Mouse (Mus musculus) midbrain, embryonic 10.5 days (tissue): ENCODE measurements at regions not wholly inside any gene's neighbourhood (a gene's known extent, or its start where the extent isn't known, plus 50 kb on each side); places are given as distances from the start of the nearest gene placed in this dataset.

Experiments used
- DNase-seq: peaks from one replicate; pipeline ENCODE4 v3.0.0-alpha.2; 2017; ENCODE audit warnings: low spot score
- H3K27ac ChIP-seq: fragments of 300-500 bp; sonication (generic); replicated peaks from 2 replicates; pipeline ENCODE4 v1.5.1; 2016; ENCODE audit warnings: mild to moderate bottlenecking
- H3K27me3 ChIP-seq: fragments of 300-500 bp; sonication (generic); 2 replicates; pipeline ENCODE4 v1.6.1; 2016; ENCODE audit warnings: low read depth, mild to moderate bottlenecking; ENCODE audit not compliant: poor library complexity, severe bottlenecking
- H3K36me3 ChIP-seq: fragments of 300-500 bp; sonication (generic); 2 replicates; pipeline ENCODE4 v1.6.1; 2016; ENCODE audit warnings: mild to moderate bottlenecking, moderate library complexity
- H3K4me1 ChIP-seq: fragments of 300-500 bp; sonication (generic); 2 replicates; pipeline ENCODE4 v1.6.1; 2016
- H3K4me3 ChIP-seq: fragments of 300-500 bp; sonication (generic); 2 replicates; pipeline ENCODE4 v1.5.1; 2016; ENCODE audit warnings: mild to moderate bottlenecking, moderate library complexity
- H3K9me3 ChIP-seq: fragments of 300-500 bp; sonication (generic); replicated peaks from 2 replicates; pipeline ENCODE4 v1.6.1; 2016; ENCODE audit warnings: mild to moderate bottlenecking
- WGBS: fragments of 180-500 bp; shearing (Covaris S2); methylation state at CpG from one replicate; pipeline ENCODE4 v1.1.7; 2016; 5-methylcytosine and 5-hydroxymethylcytosine counted together

GRCm38 (mm10) chr13:63627184-63627893, 53.9 kb upstream of the Ptch1 start:
- DNase-seq, result peak; percentile 83
- no peaks in the 10 kb centered on the region for H3K36me3 ChIP-seq
- H3K27me3 ChIP-seq, result peaks cover 74% of the 10 kb centered on the region
- peak overlapping the region; percentile 36 for H3K4me3 ChIP-seq
- H3K4me1 ChIP-seq, result peaks cover 25% of the 10 kb centered on the region
- 21% methylated on average over 20 of the region's 20 CpGs for WGBS
- no peaks in the 10 kb centered on the region for H3K9me3 ChIP-seq
- peak overlapping the region; percentile 63 for H3K27ac ChIP-seq

GRCm38 (mm10) chr13:63627894-63628287, 54.5 kb upstream of the Ptch1 start:
- no peaks in the 10 kb centered on the region for H3K9me3 ChIP-seq
- H3K4me1 ChIP-seq, result peaks cover 30% of the 10 kb centered on the region
- H3K36me3 ChIP-seq, result no peaks in the 10 kb centered on the region
- peak overlapping the region; percentile 63 for H3K27ac ChIP-seq
- WGBS, result 80% methylated on average over 4 of the region's 4 CpGs
- DNase-seq, result no peak
- peak overlapping the region; percentile 36 for H3K4me3 ChIP-seq
- H3K27me3 ChIP-seq, result peaks cover 69% of the 10 kb centered on the region

DNA sequence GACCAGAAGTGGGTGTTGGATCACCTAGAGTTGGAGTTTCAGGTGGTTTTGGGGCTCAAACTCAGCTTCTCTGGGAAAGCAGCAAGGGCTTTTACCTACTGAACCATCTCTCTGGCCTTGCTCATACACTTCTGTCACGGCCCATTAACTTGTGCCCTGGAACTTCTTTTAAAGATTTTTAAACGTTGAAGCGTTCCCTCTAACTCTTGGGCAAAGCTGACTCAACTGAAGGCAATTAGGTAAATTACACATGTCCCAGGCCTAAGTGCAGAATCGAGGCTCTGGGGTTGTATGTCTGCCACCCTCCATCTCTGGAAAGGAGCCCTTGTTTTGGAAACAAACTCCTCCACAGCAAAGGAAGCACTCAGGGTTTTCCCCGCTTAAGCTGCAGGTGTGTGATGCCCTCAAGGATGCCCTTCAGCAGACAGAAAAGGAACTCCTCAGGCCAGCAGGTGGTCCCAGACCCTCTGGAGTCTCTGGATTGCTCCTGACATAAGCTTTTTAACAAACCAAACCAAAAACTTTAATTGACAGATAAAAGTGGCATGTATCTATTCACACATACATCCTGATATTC, 58.5 kb upstream of the Ptch1 start:
- no peak for DNase-seq
- Histone ChIP-seq H3K9me3 (no peaks in the 10 kb centered on the region), H3K27me3 (peaks cover 37% of the 10 kb centered on the region; the same call in 1 of the 2 replicates), H3K4me3 (no peak overlapping the region), H3K36me3 (no peaks in the 10 kb centered on the region), H3K27ac (no peak overlapping the region), H3K4me1 (peaks cover 26% of the 10 kb centered on the region)
- 48% methylated on average over 5 of the region's 5 CpGs for WGBS

DNA sequence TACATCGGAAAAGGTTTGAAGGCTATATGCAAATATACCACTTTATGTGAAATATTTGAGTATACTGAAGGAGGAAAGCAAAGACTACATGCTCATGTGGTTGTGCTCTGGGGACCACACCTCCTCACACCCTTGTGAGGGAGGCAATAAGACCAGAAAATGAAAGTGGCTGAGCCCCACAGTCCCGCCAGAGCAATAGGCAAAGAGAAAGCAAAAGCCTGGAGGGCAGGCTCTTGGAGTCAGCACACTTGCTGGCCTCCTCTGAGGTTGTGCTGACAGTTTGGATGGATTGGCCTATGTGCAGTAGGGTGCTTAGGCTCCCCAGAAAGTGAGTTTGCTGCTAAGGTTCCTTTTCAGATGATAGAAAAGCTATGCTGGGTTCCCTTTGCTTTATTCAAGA, 60.9 kb upstream of the Ptch1 start:
- H3K9me3 ChIP-seq, result no peaks in the 10 kb centered on the region
- H3K27ac ChIP-seq, result no peak overlapping the region
- peaks cover 39% of the 10 kb centered on the region; the same call in 1 of the 2 replicates for H3K27me3 ChIP-seq
- H3K36me3 ChIP-seq, result no peaks in the 10 kb centered on the region
- no peak for DNase-seq
- 94% methylated on average over 2 of the region's 2 CpGs for WGBS
- peaks cover 13% of the 10 kb centered on the region for H3K4me1 ChIP-seq
- H3K4me3 ChIP-seq, result no peak overlapping the region

GRCm38 (mm10) chr13:63641649-63642226, 68.3 kb upstream of the Ptch1 start:
- H3K9me3 ChIP-seq, result no peaks in the 10 kb centered on the region
- 0 out of 2 replicates have a peak, but pooled peaks cover 7% of the 10 kb centered on the region for H3K27me3 ChIP-seq
- no peak overlapping the region for H3K4me3 ChIP-seq
- WGBS, result 56% methylated on average over 12 of the region's 12 CpGs
- H3K36me3 ChIP-seq, result no peaks in the 10 kb centered on the region
- peaks cover 13% of the 10 kb centered on the region for H3K4me1 ChIP-seq
- no peak overlapping the region for H3K27ac ChIP-seq
- DNase-seq, result peak; percentile 16

DNA sequence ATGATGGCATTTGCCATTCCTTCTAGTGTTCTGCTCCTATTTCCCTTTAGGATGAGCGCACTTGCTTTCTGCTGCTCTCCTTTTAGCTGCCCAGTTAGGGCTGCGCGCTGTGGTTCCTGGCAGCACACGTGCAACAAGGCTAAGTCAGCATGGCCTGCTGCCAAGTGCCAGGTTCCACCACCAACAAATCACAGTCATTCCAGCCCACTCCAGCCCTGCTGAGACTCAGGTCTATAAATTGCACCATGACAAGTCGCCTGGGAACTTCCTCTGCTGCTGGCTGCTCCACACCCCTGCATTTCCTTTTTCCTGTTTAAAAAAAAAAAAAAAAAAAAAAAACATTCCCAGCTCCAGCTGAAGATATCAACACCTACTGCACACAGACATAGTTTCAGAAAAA, 69.2 kb upstream of the Ptch1 start:
- no peaks in the 10 kb centered on the region for H3K36me3 ChIP-seq
- H3K9me3 ChIP-seq, result no peaks in the 10 kb centered on the region
- DNase-seq, result no peak
- H3K4me1 ChIP-seq, result peaks cover 13% of the 10 kb centered on the region
- 87% methylated on average over 5 of the region's 5 CpGs for WGBS
- H3K4me3 ChIP-seq, result no peak overlapping the region
- H3K27ac ChIP-seq, result no peak overlapping the region
- 0 out of 2 replicates have a peak, but pooled peaks cover under 1% of the 10 kb centered on the region for H3K27me3 ChIP-seq

DNA sequence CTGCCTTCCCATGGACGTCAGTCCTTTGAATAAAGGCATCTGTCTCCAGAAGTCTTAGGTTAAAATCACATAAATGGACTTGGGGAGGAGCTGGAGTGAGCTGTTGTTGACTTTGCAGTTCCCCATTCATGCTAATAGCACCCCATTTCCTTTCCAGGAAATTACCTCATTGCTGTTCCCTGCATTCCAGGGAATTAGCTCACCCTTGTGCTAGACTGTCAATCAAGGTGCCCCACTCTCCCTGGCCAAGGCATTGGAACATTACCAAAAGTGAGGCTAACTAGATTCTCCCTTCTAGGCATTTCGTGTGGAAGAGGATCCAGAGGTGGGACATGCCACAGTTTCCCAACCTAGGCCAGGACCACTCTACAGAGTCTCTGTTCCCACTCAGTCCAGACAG, 70.0 kb upstream of the Ptch1 start:
- WGBS, result 75% methylated on average over 2 of the region's 2 CpGs
- H3K27me3 ChIP-seq, result no peaks in the 10 kb centered on the region
- H3K4me3 ChIP-seq, result no peak overlapping the region
- no peaks in the 10 kb centered on the region for H3K36me3 ChIP-seq
- H3K9me3 ChIP-seq, result no peaks in the 10 kb centered on the region
- H3K27ac ChIP-seq, result no peak overlapping the region
- H3K4me1 ChIP-seq, result peaks cover 13% of the 10 kb centered on the region
- no peak for DNase-seq

GRCm38 (mm10) chr13:63644308-63644707, 70.9 kb upstream of the Ptch1 start:
- Histone ChIP-seq H3K27ac (no peak overlapping the region), H3K4me1 (peaks cover 13% of the 10 kb centered on the region), H3K9me3 (no peaks in the 10 kb centered on the region), H3K36me3 (no peaks in the 10 kb centered on the region), H3K4me3 (no peak overlapping the region), H3K27me3 (no peaks in the 10 kb centered on the region)
- 94% methylated on average over 5 of the region's 5 CpGs for WGBS
- no peak for DNase-seq

DNA sequence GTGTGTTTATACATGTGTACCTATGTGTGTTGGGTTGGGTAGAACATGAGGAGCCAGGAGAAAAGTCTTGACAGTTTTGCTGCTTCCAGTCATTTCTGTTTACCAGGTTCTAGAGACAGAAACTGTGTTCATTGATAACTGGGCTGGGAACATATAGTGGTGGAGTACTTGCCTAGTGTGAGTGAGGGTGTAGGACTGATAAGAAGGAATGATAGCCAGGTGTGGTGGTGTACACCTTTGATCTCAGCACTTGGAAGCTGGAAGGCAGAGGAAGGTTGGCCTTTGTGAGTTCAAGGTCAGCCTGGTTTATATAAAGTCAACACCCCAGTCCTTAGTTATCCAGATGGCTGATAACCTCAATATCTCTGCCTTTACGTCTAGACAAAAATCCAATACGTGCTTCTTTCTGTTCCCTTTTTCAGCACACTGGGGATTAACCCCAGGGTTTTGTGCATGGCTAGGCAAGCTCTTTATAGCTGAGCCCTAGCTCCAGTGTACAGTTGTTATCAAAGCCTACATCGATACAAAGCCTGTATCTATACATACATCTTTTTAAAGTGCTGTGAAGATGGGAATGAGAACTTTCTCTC, 75.8 kb upstream of the Ptch1 start:
- Histone ChIP-seq H3K27me3 (no peaks in the 10 kb centered on the region), H3K9me3 (no peaks in the 10 kb centered on the region), H3K4me1 (no peaks in the 10 kb centered on the region), H3K4me3 (no peak overlapping the region), H3K36me3 (no peaks in the 10 kb centered on the region), H3K27ac (no peak overlapping the region)
- WGBS, result 85% methylated on average over 3 of the region's 3 CpGs
- DNase-seq, result no peak

DNA sequence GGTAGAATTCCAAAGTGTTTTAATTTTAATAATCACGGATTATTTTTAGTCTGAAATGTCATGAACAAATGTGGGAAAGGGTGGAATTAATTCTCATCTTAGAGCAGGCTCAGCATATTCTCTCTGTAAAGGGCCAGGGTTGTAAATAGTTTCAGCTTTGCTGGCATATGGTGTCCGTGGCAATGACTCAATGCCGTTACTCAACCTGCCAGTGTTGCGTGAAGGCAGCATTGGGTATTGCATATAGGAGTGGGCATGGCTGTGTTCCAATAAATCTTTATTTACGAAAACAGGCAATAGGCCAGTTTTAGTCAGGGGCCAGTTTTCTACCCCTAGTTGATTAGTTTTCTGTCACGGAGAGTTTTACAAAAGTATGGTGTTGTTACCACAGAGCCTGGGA, 81.1 kb upstream of the Ptch1 start:
- no peak overlapping the region for H3K4me3 ChIP-seq
- DNase-seq, result no peak
- no peak overlapping the region for H3K27ac ChIP-seq
- WGBS, result 94% methylated on average over 6 of the region's 6 CpGs
- H3K9me3 ChIP-seq, result no peaks in the 10 kb centered on the region
- H3K4me1 ChIP-seq, result no peaks in the 10 kb centered on the region
- no peaks in the 10 kb centered on the region for H3K36me3 ChIP-seq
- H3K27me3 ChIP-seq, result no peaks in the 10 kb centered on the region

- WGBS, result 94% methylated on average over 8 of the region's 8 CpGs
- no peak for DNase-seq
Observed at GRCm38 (mm10) chr13:63657115-63657514, 83.7 kb upstream of the Ptch1 start.

DNA sequence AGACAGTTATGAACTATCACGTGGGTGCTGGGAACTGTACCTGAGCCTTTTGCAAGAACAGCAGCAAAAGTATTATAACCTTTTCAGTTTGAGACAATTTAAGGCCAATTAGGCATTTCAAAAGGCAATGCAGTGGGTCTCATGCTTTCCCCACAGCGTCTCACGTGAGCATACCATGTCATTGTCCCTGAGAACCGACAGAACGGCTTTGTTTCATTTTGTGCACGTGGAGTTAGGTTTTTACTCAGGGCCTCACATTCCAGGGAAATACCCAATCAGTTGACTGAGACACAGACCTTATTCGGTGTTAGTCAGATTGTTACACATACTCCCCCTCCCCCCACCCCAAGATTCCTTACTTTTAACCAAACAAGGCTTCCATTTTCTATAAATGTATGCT, 86.0 kb upstream of the Ptch1 start:
- H3K9me3 ChIP-seq, result no peaks in the 10 kb centered on the region
- no peak overlapping the region for H3K27ac ChIP-seq
- H3K27me3 ChIP-seq, result no peaks in the 10 kb centered on the region
- H3K4me1 ChIP-seq, result no peaks in the 10 kb centered on the region
- no peak overlapping the region for H3K4me3 ChIP-seq
- DNase-seq, result no peak
- WGBS, result 91% methylated on average over 7 of the region's 7 CpGs
- H3K36me3 ChIP-seq, result no peaks in the 10 kb centered on the region

More at GRCm38 (mm10) chr13:63657115-63657514, 83.7 kb upstream of the Ptch1 start:
- Histone ChIP-seq H3K27me3 (no peaks in the 10 kb centered on the region), H3K4me1 (no peaks in the 10 kb centered on the region), H3K36me3 (no peaks in the 10 kb centered on the region), H3K4me3 (no peak overlapping the region), H3K27ac (no peak overlapping the region), H3K9me3 (no peaks in the 10 kb centered on the region)

- no peaks in the 10 kb centered on the region for H3K36me3 ChIP-seq
- DNase-seq, result no peak
- H3K27ac ChIP-seq, result no peak overlapping the region
- WGBS, result 89% methylated on average over 4 of the region's 4 CpGs
- H3K4me3 ChIP-seq, result no peak overlapping the region
- no peaks in the 10 kb centered on the region for H3K9me3 ChIP-seq
- no peaks in the 10 kb centered on the region for H3K27me3 ChIP-seq
- H3K4me1 ChIP-seq, result no peaks in the 10 kb centered on the region
Observed at GRCm38 (mm10) chr13:63660431-63660830, 87.0 kb upstream of the Ptch1 start.
